Mouse (Mus musculus): ENCODE measurements at regions not wholly inside any gene's neighbourhood (a gene's known extent, or its start where the extent isn't known, plus 50 kb on each side); places are given as distances from the start of the nearest gene placed in this dataset.

GRCm38 (mm10) chr13:57314512-57314911 lies 418.7 kb upstream of the Trpc7 start:
- no peak overlapping the region for H3K27ac ChIP-seq
- peaks cover 3% of the 10 kb centered on the region; the same call in 1 of the 2 replicates for H3K9me3 ChIP-seq
- no peak for ATAC-seq (ENCODE audit: low FRiP score)
- WGBS: 41% methylated on average over 9 of the region's 9 CpGs
- peaks cover 29% of the 10 kb centered on the region for H3K4me1 ChIP-seq
- H3K9ac ChIP-seq: no peak overlapping the region
- no peak overlapping the region for H3K4me3 ChIP-seq (replicated peaks)
- peaks cover 17% of the 10 kb centered on the region for H3K27me3 ChIP-seq
- no peaks in the 10 kb centered on the region for H3K36me3 ChIP-seq (replicated peaks)
- H3K4me2 ChIP-seq: no peak overlapping the region

- H3K27me3 ChIP-seq: peaks cover 17% of the 10 kb centered on the region
- H3K36me3 ChIP-seq (replicated peaks): no peaks in the 10 kb centered on the region
- H3K27ac ChIP-seq: no peak overlapping the region
- no peak overlapping the region for H3K4me2 ChIP-seq
- no peak overlapping the region for H3K9ac ChIP-seq
- no peak overlapping the region for H3K4me3 ChIP-seq (replicated peaks)
- ATAC-seq (ENCODE audit: low FRiP score): no peak
- H3K4me1 ChIP-seq: peaks cover 29% of the 10 kb centered on the region
- 66% methylated on average over 2 of the region's 2 CpGs for WGBS
- H3K9me3 ChIP-seq: peaks cover 4% of the 10 kb centered on the region; the same call in 1 of the 2 replicates
Observed at GRCm38 (mm10) chr13:57313731-57314130, 417.9 kb upstream of the Trpc7 start.

GRCm38 (mm10) chr13:57311235-57311634 lies 415.4 kb upstream of the Trpc7 start:
- 49% methylated on average over 2 of the region's 2 CpGs for WGBS
- Histone ChIP-seq H3K27ac (no peak overlapping the region), H3K9ac (no peak overlapping the region), H3K4me2 (no peak overlapping the region), H3K9me3 (peaks cover 4% of the 10 kb centered on the region; the same call in 1 of the 2 replicates), H3K27me3 (peaks cover 14% of the 10 kb centered on the region), H3K4me3 (replicated peaks) (no peak overlapping the region), H3K4me1 (peaks cover 23% of the 10 kb centered on the region), H3K36me3 (replicated peaks) (no peaks in the 10 kb centered on the region)
- ATAC-seq (ENCODE audit: low FRiP score): no peak

GRCm38 (mm10) chr13:57309618-57310017 lies 413.8 kb upstream of the Trpc7 start:
- Histone ChIP-seq H3K9ac (no peak overlapping the region), H3K27me3 (peaks cover 5% of the 10 kb centered on the region; the same call in 1 of the 2 replicates), H3K27ac (no peak overlapping the region), H3K4me2 (no peak overlapping the region), H3K9me3 (peaks cover 4% of the 10 kb centered on the region; the same call in 1 of the 2 replicates), H3K36me3 (replicated peaks) (no peaks in the 10 kb centered on the region), H3K4me1 (peaks cover 16% of the 10 kb centered on the region), H3K4me3 (replicated peaks) (no peak overlapping the region)
- WGBS: 88% methylated on average over 4 of the region's 4 CpGs
- ATAC-seq (ENCODE audit: low FRiP score): no peak

GRCm38 (mm10) chr13:57307971-57308903 lies 412.4 kb upstream of the Trpc7 start:
- peaks cover 9% of the 10 kb centered on the region for H3K4me1 ChIP-seq
- H3K9me3 ChIP-seq: peaks cover 4% of the 10 kb centered on the region; the same call in 1 of the 2 replicates
- H3K36me3 ChIP-seq (replicated peaks): no peaks in the 10 kb centered on the region
- H3K9ac ChIP-seq: no peak overlapping the region
- 10% methylated on average over 20 of the region's 20 CpGs for WGBS
- no peak overlapping the region for H3K27ac ChIP-seq
- H3K4me3 ChIP-seq (replicated peaks): no peak overlapping the region
- no peaks in the 10 kb centered on the region for H3K27me3 ChIP-seq
- no peak for ATAC-seq (ENCODE audit: low FRiP score)
- H3K4me2 ChIP-seq: peak overlapping the region; percentile 13; the same call in 1 of the 2 replicates

GRCm38 (mm10) chr13:57305586-57305985 lies 409.8 kb upstream of the Trpc7 start:
- Histone ChIP-seq H3K9ac (no peak overlapping the region), H3K4me1 (peaks cover 9% of the 10 kb centered on the region)

GRCm38 (mm10) chr13:57303805-57304204 lies 408.0 kb upstream of the Trpc7 start:
- 83% methylated on average over 2 of the region's 2 CpGs for WGBS
- no peaks in the 10 kb centered on the region for H3K36me3 ChIP-seq (replicated peaks)

More at GRCm38 (mm10) chr13:57305586-57305985, 409.8 kb upstream of the Trpc7 start:
- 93% methylated on average over 7 of the region's 7 CpGs for WGBS
- Histone ChIP-seq H3K36me3 (replicated peaks) (no peaks in the 10 kb centered on the region), H3K27ac (no peak overlapping the region), H3K4me3 (replicated peaks) (no peak overlapping the region), H3K4me2 (no peak overlapping the region), H3K9me3 (peaks cover 4% of the 10 kb centered on the region; the same call in 1 of the 2 replicates), H3K27me3 (no peaks in the 10 kb centered on the region)
- no peak for ATAC-seq (ENCODE audit: low FRiP score)

GRCm38 (mm10) chr13:57291737-57292490 lies 396.1 kb upstream of the Trpc7 start:
- WGBS: 79% methylated on average over 9 of the region's 9 CpGs
- Histone ChIP-seq H3K4me1 (no peaks in the 10 kb centered on the region), H3K9me3 (no peaks in the 10 kb centered on the region), H3K27ac (no peak overlapping the region), H3K4me2 (no peak overlapping the region), H3K27me3 (no peaks in the 10 kb centered on the region), H3K36me3 (replicated peaks) (no peaks in the 10 kb centered on the region), H3K4me3 (replicated peaks) (no peak overlapping the region), H3K9ac (no peak overlapping the region)
- no peak for ATAC-seq (ENCODE audit: low FRiP score)

More at GRCm38 (mm10) chr13:57303805-57304204, 408.0 kb upstream of the Trpc7 start:
- Histone ChIP-seq H3K9me3 (no peaks in the 10 kb centered on the region), H3K27me3 (no peaks in the 10 kb centered on the region), H3K27ac (no peak overlapping the region), H3K4me1 (peaks cover 9% of the 10 kb centered on the region), H3K9ac (no peak overlapping the region), H3K4me2 (no peak overlapping the region), H3K4me3 (replicated peaks) (no peak overlapping the region)
- ATAC-seq (ENCODE audit: low FRiP score): no peak

GRCm38 (mm10) chr13:57286168-57286567 lies 390.4 kb upstream of the Trpc7 start:
- no peak overlapping the region for H3K4me2 ChIP-seq
- H3K9me3 ChIP-seq: no peaks in the 10 kb centered on the region
- H3K27ac ChIP-seq: no peak overlapping the region
- H3K4me1 ChIP-seq: peaks cover 9% of the 10 kb centered on the region
- no peaks in the 10 kb centered on the region for H3K36me3 ChIP-seq (replicated peaks)
- H3K4me3 ChIP-seq (replicated peaks): no peak overlapping the region
- H3K9ac ChIP-seq: no peak overlapping the region
- no peak for ATAC-seq (ENCODE audit: low FRiP score)
- 97% methylated on average over 2 of the region's 2 CpGs for WGBS
- no peaks in the 10 kb centered on the region for H3K27me3 ChIP-seq

- Histone ChIP-seq H3K9me3 (no peaks in the 10 kb centered on the region), H3K4me1 (peaks cover 9% of the 10 kb centered on the region), H3K36me3 (replicated peaks) (no peaks in the 10 kb centered on the region), H3K4me3 (replicated peaks) (no peak overlapping the region), H3K9ac (no peak overlapping the region), H3K27me3 (no peaks in the 10 kb centered on the region), H3K27ac (no peak overlapping the region), H3K4me2 (no peak overlapping the region)
- no peak for ATAC-seq (ENCODE audit: low FRiP score)
- 56% methylated on average over 8 of the region's 8 CpGs for WGBS
Observed at GRCm38 (mm10) chr13:57282816-57283215, 387.0 kb upstream of the Trpc7 start.

- Histone ChIP-seq H3K27ac (no peak overlapping the region), H3K4me1 (peaks cover 9% of the 10 kb centered on the region), H3K9me3 (no peaks in the 10 kb centered on the region), H3K4me3 (replicated peaks) (no peak overlapping the region), H3K4me2 (no peak overlapping the region), H3K27me3 (no peaks in the 10 kb centered on the region), H3K9ac (no peak overlapping the region), H3K36me3 (replicated peaks) (no peaks in the 10 kb centered on the region)
- WGBS: 53% methylated on average over 24 of the region's 24 CpGs
- no peak for ATAC-seq (ENCODE audit: low FRiP score)
Observed at GRCm38 (mm10) chr13:57281941-57282710, 386.3 kb upstream of the Trpc7 start.

- H3K9ac ChIP-seq: no peak overlapping the region
- no peak overlapping the region for H3K4me3 ChIP-seq (replicated peaks)
- H3K27me3 ChIP-seq: no peaks in the 10 kb centered on the region
- no peaks in the 10 kb centered on the region for H3K36me3 ChIP-seq (replicated peaks)
- no peak overlapping the region for H3K4me2 ChIP-seq
- no peak overlapping the region for H3K27ac ChIP-seq
- WGBS: 23% methylated on average over 3 of the region's 3 CpGs
- ATAC-seq (ENCODE audit: low FRiP score): no peak
- H3K4me1 ChIP-seq: peaks cover 9% of the 10 kb centered on the region
- no peaks in the 10 kb centered on the region for H3K9me3 ChIP-seq
Observed at GRCm38 (mm10) chr13:57281504-57281903, 385.7 kb upstream of the Trpc7 start.
